Mouse (Mus musculus): Measurements from ENCODE around the gene Vwa2. TPM values are rescaled to one million over a fixed set of nuclear protein-coding genes. Genes with fewer than 3 reads are reported as not detected.

Vwa2 gene
- total and polyA plus RNA-seq, 3 experiments = not detected

GRCm38 (mm10) chr19:56897654-56898053 lies 23.6 kb downstream of the Vwa2 start:
- no peak for DNase-seq (ENCODE audit: low read depth, low spot score)

DNA sequence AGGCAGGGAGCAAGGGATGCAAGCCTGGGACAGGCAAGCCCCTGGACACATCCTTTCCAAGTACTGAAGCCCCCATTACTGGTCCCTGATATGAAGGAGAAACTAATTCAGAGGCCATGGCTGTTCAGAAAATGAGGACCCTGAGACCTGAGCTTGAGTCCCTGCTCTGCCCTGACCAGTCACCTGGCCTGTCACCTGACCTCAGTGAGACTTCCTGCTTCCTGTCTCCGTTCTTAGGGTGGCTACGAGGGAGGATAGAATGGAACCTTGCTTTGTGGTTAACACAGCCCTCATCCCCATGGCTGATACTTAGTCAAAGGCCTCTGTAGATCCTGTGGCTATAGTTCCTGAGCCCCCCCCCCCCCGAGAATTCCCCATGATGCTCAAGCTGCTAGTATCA lies 30.0 kb downstream of the Vwa2 start:
- no peaks in the 10 kb centered on the region for H3K36me3 ChIP-seq (ENCODE audit: control insufficient read depth in 1 of 2, insufficient read depth in 2 of 2, low read length in 2 of 2)
- no peaks in the 10 kb centered on the region for H3K27me3 ChIP-seq (ENCODE audit: control insufficient read depth in 1 of 2, insufficient read depth in 2 of 2, low read length in 2 of 2)
- TF ChIP-seq USF2 (IDR thresholded peaks at IDR 0.05; ENCODE audit: borderline replicate concordance in 1 of 2, insufficient read depth in 1 of 2, low read depth in 1 of 2, low read length in 2 of 2) (no peak), ZC3H11A (IDR thresholded peaks at IDR 0.05; ENCODE audit: low read depth, low read length) (no peak), SMC3 (IDR thresholded peaks at IDR 0.05; ENCODE audit: low read depth, low read length) (no peak), CHD2 (IDR thresholded peaks at IDR 0.05; ENCODE audit: low read length) (no peak), MYB (IDR thresholded peaks at IDR 0.05; ENCODE audit: low read depth, low read length) (no peak), TAL1 (IDR thresholded peaks at IDR 0.05; ENCODE audit: low read length) (no peak), USF1 (IDR thresholded peaks at IDR 0.05; ENCODE audit: low read depth, low read length) (no peak), JUND (IDR thresholded peaks at IDR 0.05; ENCODE audit: low read depth, low read length) (no peak), MXI1 (IDR thresholded peaks at IDR 0.05; ENCODE audit: low read depth, low read length) (no peak), E2F4 (IDR thresholded peaks at IDR 0.05; ENCODE audit: borderline replicate concordance, low read depth, low read length) (no peak), ELF1 (IDR thresholded peaks at IDR 0.05; ENCODE audit: low read depth, low read length) (no peak), ZNF384 (IDR thresholded peaks at IDR 0.05; ENCODE audit: low read depth, low read length) (no peak), POLR2A (IDR thresholded peaks at IDR 0.05; ENCODE audit: control insufficient read depth in 1 of 2, insufficient read depth in 1 of 2, low read depth in 1 of 2, low read length in 2 of 2, poor library complexity in 1 of 2) (no peak), MAZ (IDR thresholded peaks at IDR 0.05; ENCODE audit: low read depth, low read length) (no peak), GATA1 (IDR thresholded peaks at IDR 0.05; ENCODE audit: low read depth, low read length) (no peak), ZMIZ1 (IDR thresholded peaks at IDR 0.05; ENCODE audit: low read depth, low read length) (no peak), ETS1 (IDR thresholded peaks at IDR 0.05; ENCODE audit: low read depth, low read length) (no peak), UBTF (IDR thresholded peaks at IDR 0.05; ENCODE audit: borderline replicate concordance, insufficient read depth, low read depth, low read length) (no peak)
- no peak overlapping the region for H3K9ac ChIP-seq (ENCODE audit: control insufficient read depth, low read depth, low read length, poor library complexity, severe bottlenecking)
- DNase-seq (ENCODE audit: low read depth, low spot score) = no peak
- no peaks in the 10 kb centered on the region for H3K9me3 ChIP-seq (replicated peaks; ENCODE audit: insufficient read depth, low read length)
- H3K4me1 ChIP-seq (ENCODE audit: control insufficient read depth in 1 of 2, insufficient read depth in 2 of 2, low read length in 2 of 2) = no peaks in the 10 kb centered on the region
- H3K4me3 ChIP-seq (ENCODE audit: control insufficient read depth in 1 of 2, insufficient read depth in 1 of 2, low read depth in 2 of 2, low read length in 2 of 2) = no peak overlapping the region
- no peak overlapping the region for H3K27ac ChIP-seq (ENCODE audit: control insufficient read depth, low read depth, low read length)
- no peaks in the 10 kb centered on the region for H3K79me2 ChIP-seq (ENCODE audit: control insufficient read depth, insufficient read depth, low read length, poor library complexity)

More at GRCm38 (mm10) chr19:56897654-56898053, 23.6 kb downstream of the Vwa2 start:
- TF ChIP-seq MYB (IDR thresholded peaks at IDR 0.05; ENCODE audit: low read depth, low read length) (no peak), ZMIZ1 (IDR thresholded peaks at IDR 0.05; ENCODE audit: low read depth, low read length) (no peak), POLR2A (IDR thresholded peaks at IDR 0.05; ENCODE audit: control insufficient read depth in 1 of 2, insufficient read depth in 1 of 2, low read depth in 1 of 2, low read length in 2 of 2, poor library complexity in 1 of 2) (no peak), TCF12 (IDR thresholded peaks at IDR 0.05; ENCODE audit: low read depth, low read length) (no peak), MAZ (IDR thresholded peaks at IDR 0.05; ENCODE audit: low read depth, low read length) (no peak), HCFC1 (IDR thresholded peaks at IDR 0.05; ENCODE audit: low read depth, low read length) (no peak), ETS1 (IDR thresholded peaks at IDR 0.05; ENCODE audit: low read depth, low read length) (no peak), ZKSCAN1 (IDR thresholded peaks at IDR 0.05; ENCODE audit: low read depth, low read length) (no peak), RAD21 (IDR thresholded peaks at IDR 0.05; ENCODE audit: low read depth, low read length) (no peak), NRF1 (IDR thresholded peaks at IDR 0.05; ENCODE audit: insufficient read depth, low read depth, low read length, poor library complexity, severe bottlenecking) (no peak), BHLHE40 (IDR thresholded peaks at IDR 0.05; ENCODE audit: borderline replicate concordance, low read depth, low read length) (no peak), ZNF384 (IDR thresholded peaks at IDR 0.05; ENCODE audit: low read depth, low read length) (no peak), UBTF (IDR thresholded peaks at IDR 0.05; ENCODE audit: borderline replicate concordance, insufficient read depth, low read depth, low read length) (no peak), ZC3H11A (IDR thresholded peaks at IDR 0.05; ENCODE audit: low read depth, low read length) (no peak), EP300 (IDR thresholded peaks at IDR 0.05; ENCODE audit: low read depth in 1 of 2, low read length in 2 of 2) (no peak), POLR2AphosphoS5 (IDR thresholded peaks at IDR 0.05; ENCODE audit: borderline replicate concordance, low read depth, low read length) (no peak), USF1 (IDR thresholded peaks at IDR 0.05; ENCODE audit: low read depth, low read length) (no peak), MXI1 (IDR thresholded peaks at IDR 0.05; ENCODE audit: low read depth, low read length) (no peak), NELFE (IDR thresholded peaks at IDR 0.05; ENCODE audit: low read depth, low read length) (no peak)
- Histone ChIP-seq H3K9me3 (replicated peaks; ENCODE audit: insufficient read depth, low read length) (no peaks in the 10 kb centered on the region), H3K4me1 (ENCODE audit: control insufficient read depth in 1 of 2, insufficient read depth in 2 of 2, low read length in 2 of 2) (no peaks in the 10 kb centered on the region), H3K27me3 (ENCODE audit: control insufficient read depth in 1 of 2, insufficient read depth in 2 of 2, low read length in 2 of 2) (no peaks in the 10 kb centered on the region), H3K9ac (ENCODE audit: control insufficient read depth, low read depth, low read length, poor library complexity, severe bottlenecking) (no peak overlapping the region), H3K4me3 (ENCODE audit: control insufficient read depth in 1 of 2, insufficient read depth in 1 of 2, low read depth in 2 of 2, low read length in 2 of 2) (no peak overlapping the region), H3K79me2 (ENCODE audit: control insufficient read depth, insufficient read depth, low read length, poor library complexity) (no peaks in the 10 kb centered on the region), H3K36me3 (ENCODE audit: control insufficient read depth in 1 of 2, insufficient read depth in 2 of 2, low read length in 2 of 2) (no peaks in the 10 kb centered on the region), H3K27ac (ENCODE audit: control insufficient read depth, low read depth, low read length) (no peak overlapping the region)

Measured in MEL (cell line).